Mouse (Mus musculus) embryonic facial prominence, embryonic 11.5 days (tissue): Measurements from ENCODE around the gene Oxgr1. TPM values are rescaled to one million over a fixed set of nuclear protein-coding genes. Genes with fewer than 3 reads are reported as not detected.

Experiments
- polyA plus RNA-seq: library from polyadenylated mRNA; unstranded; fragments of >200 nt; fragmentation: Nextera tagmentation; extraction: Ambion mirVana; gene quantifications from 2 replicates; pipeline ENCODE4 v1.2.1, GENCODE M21; 2014

Oxgr1 gene
- polyA plus RNA-seq, 1 experiment from 2014 or later, result not detected

Other genes starting within 250 kb of the Oxgr1 start
- 74.3 and 76.0 TPM in 2 replicates for gene Mbnl2, start 233.2 kb upstream of the Oxgr1 start, polyA plus RNA-seq